Mouse (Mus musculus): ENCODE data around the gene Bri3.
"Not testable (repeated sequence)": the region's sequence is repeated elsewhere in the genome, so short reads cannot be mapped to it uniquely, and the experiment has no call there.

Gene Bri3

DNA sequence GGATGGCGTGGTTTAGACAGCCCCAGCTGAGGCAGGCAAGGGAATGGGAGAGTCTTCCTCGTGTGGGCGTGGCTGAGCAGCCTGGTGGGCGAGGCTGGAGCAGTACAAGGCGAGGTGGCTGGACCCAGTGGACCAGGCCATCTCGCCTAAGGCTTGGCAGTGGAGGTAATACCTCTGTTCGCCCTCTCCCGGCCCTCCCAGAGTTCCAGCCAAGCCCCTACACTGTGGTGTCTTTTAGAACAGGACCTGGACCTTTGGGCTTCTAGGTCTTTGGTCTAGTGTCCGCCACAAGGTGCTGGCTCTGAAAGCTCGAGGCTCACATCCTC is 114.3 kb downstream of the Bri3 start:
- DNase-seq (ENCODE audit: low read depth) = no peak

DNA sequence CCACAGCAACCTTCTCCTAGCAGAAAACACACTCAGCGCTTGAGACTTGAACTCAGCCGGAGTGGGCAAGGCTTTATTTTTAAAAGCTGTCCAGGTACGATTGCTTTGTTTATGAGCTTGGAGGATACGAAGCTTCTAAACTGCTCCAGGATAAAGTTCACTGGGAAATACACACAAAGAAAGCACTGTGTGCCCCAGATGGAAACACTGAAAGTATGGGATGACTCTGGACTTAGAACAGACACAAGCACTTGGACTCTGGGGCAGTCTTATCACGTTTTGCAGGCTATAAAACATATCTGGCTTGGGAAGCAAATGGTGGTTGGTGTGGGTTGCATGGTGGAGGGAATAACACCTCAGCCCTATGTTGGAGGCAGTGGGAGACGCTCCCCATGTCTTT is 115.6 kb downstream of the Bri3 start:
- no peak for DNase-seq (ENCODE audit: low read depth)

DNA sequence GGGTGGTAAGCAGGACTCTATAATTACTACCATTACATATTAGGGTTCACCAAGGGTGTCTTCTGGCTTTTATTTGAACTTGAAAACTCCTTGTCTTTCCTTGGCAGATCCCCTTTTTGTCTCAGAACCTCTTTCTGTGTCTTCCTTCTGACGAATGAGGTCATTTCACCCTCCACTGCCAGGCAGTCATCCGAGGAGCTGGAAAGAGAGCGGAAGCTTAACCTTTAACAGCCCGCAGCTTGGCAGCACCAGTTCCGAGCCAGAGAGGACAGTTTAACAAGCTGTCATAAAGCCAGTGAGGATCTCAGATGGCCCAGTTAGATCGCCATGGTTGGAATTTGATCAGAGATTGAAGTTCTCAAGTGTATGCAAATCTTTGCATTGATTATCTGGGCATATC is 116.1 kb downstream of the Bri3 start:
- no peak for DNase-seq (ENCODE audit: low read depth)

DNA sequence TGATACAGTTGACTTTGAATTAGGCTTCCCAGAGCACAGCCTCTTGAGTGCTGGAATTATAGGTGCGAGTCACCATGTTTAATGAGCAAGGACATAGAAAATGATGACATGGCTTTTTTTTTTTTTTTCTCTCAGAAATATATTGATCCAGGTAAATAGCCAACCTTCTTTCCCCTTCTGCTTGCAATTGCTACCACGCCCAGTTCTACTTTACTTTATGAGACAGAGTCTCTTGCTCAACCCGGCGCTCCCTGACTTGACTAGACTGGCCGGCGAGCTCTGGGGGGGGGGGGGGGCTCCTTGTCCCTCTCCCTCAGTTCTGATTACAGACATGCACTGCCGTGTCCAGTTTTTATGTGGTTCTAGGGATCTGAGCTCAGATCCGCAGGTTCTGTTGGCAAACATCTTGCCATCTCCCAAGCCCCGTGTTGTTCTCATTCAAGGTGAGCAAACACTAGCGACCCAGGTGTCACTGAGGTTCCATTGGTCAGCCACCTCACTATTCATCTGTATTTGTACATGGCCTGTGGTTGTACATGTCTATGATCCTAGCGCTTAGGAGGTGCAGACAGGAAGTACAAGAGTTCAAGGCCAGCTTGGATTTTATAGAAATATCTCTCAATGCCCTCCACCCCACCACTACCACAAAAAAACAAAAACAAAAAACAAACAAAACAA is 120.6 kb downstream of the Bri3 start:
- DNase-seq (ENCODE audit: low read depth) = no peak

DNA sequence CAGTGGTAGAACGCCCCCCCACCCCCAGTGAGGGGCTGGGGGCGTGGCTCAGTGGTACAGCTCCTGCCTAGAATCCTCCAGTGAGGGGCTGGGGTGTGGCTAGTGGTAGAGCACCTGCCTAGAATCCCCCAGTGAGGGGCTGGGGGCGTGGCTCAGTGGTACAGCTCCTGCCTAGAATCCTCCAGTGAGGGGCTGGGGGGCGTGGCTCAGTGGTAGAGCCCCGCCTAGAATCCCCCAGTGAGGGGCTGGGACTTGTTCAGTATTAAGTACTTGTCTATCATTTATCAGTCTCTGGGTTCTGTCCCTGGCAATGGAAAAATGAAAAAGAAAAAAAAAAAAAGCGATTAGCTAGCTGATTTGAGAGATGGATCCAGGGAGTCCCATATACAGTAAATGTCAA is 122.3 kb downstream of the Bri3 start:
- DNase-seq (ENCODE audit: low read depth) = not testable (repeated sequence)

DNA sequence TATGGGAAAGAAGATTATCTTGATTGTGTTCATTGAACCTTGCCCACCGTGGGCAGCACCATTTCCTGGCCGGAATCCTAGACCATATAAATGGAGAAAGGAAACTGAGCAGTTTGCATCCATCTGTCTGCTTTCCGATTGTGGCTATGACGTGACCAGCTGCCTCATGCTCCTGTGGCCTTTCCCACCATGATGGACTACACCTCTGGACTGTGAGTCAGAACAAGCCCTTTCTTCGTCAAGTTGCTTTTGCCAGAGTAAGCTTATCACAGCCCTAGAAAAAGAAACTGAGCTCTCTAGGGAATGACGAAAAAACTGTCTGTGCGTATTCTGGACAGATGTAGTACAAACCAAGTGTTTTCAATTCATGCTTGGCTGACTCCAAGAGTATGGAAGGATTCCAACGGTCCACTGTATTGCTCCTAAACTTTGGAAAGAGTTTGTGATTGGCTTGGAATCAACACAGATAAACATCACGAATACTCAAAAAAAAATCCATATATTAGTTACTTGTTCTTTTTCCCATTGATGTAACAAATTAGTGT is 124.5 kb downstream of the Bri3 start:
- peak; percentile 85 for DNase-seq (ENCODE audit: low read depth)

DNA sequence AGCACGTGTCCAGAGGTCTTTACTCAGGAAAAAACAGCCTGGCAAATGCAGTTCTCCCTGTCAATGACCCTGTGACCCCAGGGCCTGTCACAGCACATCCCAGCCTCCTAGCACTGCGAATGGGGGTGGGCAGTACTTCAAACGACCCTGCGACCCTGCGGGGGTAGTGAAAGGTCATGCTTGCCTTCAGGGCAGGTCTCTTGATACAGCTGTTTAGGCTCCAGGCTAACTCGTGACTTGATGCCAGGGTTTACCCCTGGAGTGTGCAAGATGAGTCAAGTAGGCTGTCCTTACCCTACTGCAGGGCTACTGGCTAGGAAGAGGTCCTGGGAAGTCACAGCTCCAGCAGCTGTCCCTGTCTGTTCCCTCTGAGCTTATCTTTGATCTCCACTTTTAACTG is 126.7 kb downstream of the Bri3 start:
- peak; percentile 22 for DNase-seq (ENCODE audit: low read depth)

DNA sequence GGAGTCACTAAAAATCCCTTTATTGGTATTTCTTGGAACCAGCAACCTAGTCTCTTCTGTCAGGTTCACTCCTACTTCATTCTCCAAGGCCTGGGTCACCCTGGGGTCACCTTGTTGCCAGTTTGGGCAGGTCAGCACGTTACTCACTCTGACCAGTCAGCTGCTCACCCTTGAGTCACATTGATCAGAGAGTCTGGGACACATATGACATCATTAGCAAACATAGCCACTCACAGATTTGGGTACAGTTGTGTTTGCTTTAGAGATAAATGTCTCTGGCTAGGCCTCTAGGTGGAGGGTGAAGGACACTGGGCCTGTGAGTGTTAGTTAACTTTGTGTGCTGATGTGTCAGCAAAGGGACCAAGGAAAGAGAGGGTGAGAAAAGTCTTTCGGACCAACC is 127.9 kb downstream of the Bri3 start:
- peak; percentile 16 for DNase-seq (ENCODE audit: low read depth)

DNA sequence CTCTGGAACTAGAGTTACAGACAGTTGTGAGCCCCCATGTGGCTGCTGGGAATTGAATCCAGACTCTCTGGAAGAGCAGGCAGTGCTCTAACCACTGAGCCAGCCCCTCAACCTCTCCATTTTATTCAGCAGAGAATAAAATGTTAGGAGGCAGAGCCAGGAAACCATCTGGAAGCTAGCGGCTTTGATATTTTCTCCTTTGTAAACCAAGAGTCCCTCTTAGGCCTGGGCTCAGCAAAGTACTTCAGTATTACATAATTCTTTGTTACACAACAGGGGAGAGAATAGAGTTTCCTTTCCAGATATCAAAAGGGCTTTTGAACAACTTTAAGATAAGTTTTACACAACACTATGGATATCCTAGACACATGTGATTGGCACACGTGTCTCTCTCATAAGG is 128.6 kb downstream of the Bri3 start:
- DNase-seq (ENCODE audit: low read depth) = no peak

DNA sequence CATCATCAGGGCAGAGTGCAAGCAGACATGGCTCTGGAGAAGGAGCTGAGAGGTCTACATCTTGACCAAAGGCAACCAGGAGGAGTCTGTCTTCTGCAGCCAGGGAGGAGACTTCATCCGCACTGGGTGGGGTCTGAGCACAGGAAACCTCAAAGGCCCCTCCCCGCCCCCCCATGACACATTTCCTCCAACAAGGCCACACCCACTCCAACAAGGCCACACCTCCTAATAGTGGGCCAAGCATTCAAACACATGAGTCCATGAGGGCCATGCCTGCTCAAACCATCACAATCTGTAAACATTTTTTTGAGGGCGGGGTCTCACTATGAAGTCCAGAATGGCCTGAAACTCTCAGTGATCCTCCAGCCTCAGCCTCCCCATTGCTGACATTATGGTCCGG is 135.2 kb downstream of the Bri3 start:
- DNase-seq (ENCODE audit: low read depth) = no peak

DNA sequence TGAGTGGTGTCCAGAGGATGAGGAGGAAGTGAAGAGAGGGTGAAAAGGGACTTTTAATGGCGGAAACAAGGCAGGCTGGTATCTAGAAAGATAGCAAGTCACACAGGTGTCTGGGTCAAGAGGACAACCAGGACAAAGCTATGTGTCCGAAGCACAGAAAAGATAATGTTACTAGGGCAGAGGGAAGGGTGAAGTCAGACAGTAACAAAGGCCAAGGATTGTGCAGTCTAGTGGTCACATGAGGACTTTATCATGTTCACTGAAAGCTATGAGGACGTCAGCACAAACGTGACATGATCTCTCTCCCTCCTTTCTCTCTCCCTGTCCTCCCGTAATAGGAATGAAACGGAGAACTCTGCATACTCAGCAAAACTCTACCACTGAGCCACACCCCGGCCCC is 136.5 kb downstream of the Bri3 start:
- no peak for DNase-seq (ENCODE audit: low read depth)

DNA sequence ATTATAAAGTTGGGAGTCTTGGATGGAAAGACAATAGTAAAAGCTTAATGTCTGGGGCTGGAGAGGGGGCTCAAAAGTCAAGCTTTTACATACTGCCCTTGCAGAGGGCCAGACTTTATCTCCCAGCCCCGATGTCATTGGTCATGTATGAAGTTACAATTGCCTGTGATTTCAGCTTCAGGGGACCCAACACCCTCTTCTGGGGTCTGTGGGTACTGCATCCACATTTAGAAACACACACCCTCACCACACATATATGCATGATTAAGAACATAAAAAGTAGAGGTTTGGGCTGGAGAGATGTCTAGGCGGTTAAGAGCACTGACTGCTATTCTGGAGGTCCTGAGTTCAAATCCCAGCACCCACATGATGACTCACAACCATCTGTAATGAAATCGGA is 137.5 kb downstream of the Bri3 start:
- DNase-seq (ENCODE audit: low read depth) = peak; percentile 27

DNA sequence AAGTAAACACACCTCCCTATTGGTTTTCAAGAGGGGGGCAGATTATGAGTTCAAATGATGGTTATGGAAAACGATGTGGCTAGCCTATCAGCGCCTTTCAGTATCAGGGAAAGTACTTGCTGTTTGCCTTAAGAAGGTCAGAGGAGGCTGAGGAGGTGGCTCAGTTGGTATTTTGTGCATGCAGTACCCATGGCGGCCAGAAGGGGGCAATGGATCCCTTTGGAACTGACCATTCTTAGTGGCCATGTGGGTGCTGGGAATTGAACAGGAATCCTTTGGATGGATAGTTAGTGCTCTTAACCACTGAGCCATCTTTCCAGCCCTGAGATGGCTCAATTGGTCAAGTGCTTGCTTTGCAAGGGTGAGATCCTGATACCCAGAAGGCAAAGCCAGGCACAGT is 139.7 kb downstream of the Bri3 start:
- DNase-seq (ENCODE audit: low read depth) = no peak

DNA sequence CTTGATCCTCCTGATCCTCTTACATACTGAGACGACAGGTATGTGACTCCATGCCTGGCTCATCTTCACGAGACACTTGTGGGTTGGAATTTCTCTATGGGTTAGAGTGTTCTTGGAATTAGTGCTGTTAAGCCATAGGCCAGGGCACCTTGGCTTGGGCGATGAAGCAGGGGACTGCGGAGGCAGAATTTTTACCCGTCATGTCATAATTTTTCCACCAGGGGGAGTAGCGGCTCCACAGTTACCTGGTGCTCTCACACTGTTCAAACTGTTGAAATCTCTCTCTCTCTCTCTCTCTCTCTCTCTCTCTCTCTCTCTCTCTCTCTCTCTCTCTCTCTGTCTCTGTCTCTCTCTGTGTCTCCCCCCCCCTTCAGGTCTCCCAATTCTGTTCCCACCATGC is 143.6 kb downstream of the Bri3 start:
- DNase-seq (ENCODE audit: low read depth) = peak; percentile 73

DNA sequence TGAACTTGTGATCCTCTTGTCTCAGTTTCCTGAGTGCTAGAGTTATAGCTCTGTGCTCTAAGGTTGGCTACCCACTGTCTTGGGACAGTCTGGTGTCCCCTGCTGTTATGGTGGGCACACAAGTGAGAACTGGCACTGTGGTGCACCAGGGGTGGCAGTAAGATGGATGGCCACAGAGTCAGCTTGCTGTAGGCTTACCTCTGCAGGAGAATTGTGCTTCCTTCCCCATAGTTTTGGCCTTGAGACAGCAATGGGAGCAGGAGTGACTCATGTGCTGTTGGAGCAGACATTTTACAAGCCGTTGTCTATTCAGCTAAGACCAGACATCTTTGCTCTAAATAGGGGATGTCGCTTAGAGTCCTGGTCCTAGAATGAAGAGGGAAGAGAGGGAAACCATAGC is 149.9 kb downstream of the Bri3 start:
- DNase-seq (ENCODE audit: low read depth) = no peak

DNA sequence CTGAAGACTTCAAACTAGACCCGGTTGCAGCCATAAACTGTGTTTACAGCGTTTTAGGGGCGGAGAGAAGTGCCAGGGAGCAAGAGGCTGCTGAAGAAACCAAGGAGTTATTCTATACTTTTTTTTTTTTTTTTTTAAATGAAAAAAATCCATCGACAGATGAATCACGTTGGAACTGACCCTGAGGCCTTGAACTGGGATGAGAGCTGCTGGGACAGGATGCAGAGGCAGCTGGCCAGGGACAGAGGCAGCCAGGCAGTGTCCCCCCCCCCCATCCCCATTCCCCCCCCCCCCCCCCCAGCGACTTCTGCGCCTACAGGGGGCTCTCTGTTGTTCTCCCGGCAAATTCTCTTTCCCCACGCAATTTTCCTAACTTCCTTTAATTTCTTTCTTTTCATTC is 153.3 kb downstream of the Bri3 start:
- peak; percentile 16 for DNase-seq (ENCODE audit: low read depth)

DNA sequence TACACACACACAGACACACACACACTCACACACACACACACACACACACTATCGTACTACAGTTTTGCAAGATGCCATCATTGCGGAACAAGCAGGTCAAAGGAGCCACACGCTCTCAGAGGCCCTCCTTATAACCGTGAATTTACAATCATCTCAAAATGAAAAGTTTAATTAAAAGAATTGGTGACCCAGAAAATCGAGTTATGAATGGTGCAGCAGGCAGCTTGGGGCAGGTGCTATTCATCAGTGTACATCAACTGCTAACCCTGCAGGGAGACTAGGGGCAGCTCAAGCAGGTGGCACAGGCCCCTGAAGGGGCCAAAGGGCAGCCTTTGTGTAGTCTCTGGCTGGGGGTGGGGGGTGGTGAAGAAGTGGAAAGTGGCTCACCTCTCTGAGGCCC is 156.6 kb downstream of the Bri3 start:
- no peak for DNase-seq (ENCODE audit: low read depth)

DNA sequence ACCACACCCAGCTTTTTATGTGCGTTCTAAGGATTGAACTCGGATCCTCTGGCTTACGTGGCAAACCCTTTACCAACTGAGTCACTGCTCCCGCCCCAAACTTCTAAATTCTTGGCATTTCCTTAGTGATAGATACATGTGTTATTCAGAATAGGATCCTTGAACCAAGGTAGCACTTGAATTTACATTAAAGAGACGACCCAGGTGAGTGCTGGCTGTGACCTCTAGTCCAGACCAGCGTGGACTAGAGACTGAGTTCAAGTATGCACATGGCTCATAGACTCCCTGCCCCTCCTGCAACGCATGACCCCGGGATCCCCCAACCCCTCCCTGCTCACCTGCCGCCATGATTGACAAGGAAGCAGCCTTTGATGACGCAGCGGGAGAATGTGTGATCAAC is 162.0 kb downstream of the Bri3 start:
- no peak for DNase-seq (ENCODE audit: low read depth)

DNA sequence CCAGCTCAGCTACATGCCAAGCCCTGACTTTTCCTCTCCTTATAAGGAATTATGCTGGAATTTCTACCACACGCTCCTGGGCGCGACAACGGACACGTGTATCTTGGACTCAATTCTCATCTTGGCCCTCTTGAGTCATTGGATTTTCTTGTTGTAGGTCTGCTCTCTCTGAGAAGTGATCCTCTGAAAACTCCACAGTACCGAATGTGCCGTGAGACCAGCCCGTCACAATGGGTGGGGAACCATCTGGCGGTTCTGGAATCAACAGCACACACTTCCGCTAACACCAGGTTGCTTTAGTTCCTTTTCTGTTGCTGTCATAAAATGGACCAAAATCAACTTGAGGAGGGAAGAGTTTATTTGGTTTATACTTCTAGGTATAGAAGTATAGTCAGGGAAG is 166.4 kb downstream of the Bri3 start:
- no peak for DNase-seq (ENCODE audit: low read depth)

DNA sequence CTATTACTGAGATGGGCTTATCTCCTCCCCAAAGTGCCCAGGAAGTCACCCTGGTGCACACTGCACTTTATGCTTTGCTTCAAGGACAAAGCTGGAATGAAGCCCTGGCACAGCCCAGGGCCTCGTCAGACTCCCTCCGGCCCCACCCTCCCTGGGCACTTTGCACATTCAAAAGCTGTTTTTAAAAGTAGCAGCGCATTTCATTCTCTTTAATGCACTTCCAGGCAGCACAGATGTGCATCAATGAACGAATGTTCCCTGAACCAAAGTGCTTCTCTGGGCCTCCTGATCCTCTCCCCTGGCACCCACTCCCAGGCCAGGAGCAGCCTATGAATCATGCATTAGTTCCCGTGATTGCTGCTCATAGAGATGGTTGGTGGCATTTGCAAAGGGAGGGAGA is 167.5 kb downstream of the Bri3 start:
- peak; percentile 26 for DNase-seq (ENCODE audit: low read depth)

DNA sequence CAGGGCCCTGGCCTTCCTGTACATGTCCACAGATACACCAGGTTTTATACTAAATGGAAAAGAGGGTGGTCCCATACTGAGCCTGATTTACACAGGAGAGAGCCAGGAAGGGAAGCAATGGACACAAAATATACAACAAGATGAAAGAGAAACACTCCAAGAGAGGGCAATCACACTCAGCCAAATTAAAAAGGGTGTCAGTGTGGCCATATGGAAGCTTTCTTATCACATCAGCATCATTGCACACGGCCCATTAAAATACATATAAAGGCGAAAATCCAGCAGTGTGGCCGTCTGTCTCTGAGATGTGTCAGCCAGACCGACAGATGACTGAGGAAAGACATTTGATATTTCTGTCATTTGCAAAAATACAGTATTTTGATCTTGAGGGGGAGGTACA is 168.5 kb downstream of the Bri3 start:
- DNase-seq (ENCODE audit: low read depth) = no peak

DNA sequence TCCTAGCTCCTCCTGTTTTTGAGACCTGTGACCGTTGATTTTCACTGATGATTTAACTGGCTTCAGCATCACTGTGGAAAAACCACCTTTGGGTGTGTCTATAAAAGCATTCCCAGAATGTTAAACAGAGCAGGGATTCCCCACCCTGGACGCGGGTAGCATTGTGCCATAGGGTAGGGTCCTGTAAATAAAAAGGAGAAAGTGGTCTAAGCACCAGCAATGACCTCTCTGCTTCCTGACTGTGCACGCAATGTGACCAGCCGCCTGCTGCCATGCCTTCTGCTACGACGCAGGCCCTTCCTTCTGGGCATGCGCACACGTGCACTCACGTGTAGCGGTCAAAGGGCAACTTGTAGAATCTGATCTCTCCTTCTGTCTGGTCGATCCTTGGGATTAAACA is 174.2 kb downstream of the Bri3 start:
- no peak for DNase-seq (ENCODE audit: low read depth)

DNA sequence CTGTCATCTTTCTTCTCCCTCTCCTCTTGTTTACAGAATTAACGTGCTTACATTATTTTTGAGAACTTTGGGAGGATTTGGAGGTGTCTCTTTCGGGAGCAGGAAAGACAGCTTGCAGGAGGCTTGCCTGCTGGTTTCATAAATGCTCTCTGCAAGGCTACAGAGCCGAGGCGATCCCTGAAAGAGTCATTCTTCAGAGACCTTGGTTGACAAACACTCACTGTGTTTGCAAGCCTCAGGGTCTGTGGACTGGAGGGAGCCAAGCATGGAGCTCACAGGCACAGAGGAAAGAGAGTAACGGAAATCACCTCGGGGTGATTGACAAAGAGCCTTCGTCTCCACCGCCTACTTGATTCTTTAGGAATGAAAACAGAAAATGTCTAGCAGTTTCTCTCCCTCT is 175.8 kb downstream of the Bri3 start:
- DNase-seq (ENCODE audit: low read depth) = no peak

DNA sequence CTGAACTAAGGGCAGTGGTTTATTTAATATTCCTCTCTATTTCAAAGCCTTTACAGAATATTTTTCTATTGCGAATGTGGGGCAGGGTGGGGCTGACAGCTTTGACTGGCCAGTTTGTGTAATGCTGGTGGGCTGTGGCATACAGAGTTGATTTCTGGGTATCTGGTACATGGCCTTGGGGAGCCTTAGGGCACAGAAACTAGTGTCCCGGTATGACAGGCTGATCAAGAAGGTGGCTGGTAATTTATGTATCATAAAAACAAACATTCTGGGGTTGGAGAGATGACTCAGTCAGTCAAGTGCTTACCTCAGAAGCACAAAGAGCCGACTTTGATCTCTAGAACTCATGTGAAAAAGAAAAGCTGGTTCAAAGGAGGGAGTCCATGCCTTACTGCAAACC is 182.5 kb downstream of the Bri3 start:
- no peak for DNase-seq (ENCODE audit: low read depth)

DNA sequence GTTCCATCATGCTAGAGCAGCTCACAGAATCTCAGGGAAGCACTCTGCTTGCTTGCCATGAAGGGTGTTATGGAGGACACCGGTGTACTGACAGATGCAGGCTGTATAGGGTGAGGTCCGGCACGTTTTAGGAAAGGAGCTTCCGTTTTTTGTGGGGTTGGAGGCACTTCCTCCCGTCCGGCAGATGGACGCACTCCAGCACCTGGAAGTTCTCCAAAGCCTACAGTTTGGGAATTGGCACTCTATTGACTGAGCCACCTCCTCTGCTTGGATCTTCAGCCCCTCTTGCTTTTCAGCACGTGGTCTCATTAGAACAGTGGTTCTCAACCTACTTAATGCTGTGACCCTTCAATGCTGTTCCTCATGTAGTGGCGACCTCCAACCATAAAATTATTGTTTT is 183.6 kb downstream of the Bri3 start:
- no peak for DNase-seq (ENCODE audit: low read depth)
